Mouse (Mus musculus): ENCODE data around the gene Eefsec. TPM values are rescaled to one million over a fixed set of nuclear protein-coding genes. Genes with fewer than 3 reads are reported as not detected.
A peak's percentile ranks its signal among the peaks of the same experiment; 100 is the strongest.

Eefsec gene
- total and polyA plus RNA-seq, 3 experiments: 27.5 to 378 (median 40.7) TPM

DNA sequence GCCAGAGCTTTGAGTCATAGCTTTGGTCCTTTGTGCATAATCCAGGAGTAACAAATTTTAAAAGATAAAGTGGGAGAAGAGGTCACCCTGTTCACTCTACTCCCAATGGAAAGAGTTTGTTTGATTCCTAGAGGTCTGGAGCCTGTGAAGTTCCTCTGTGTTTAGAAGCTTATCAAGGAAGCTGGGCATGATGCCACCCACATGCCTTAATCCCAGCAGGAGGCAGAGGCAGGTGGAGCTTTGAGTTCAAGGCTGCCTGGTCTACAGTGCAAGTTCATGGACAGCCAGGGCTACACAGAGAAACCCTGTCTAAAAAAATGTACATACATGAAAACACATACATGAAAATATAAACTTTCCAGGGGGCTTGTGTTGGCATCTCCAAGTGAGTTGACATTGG is 37.6 kb upstream of the Eefsec start:
- no peak for DNase-seq (ENCODE audit: low read depth, low spot score)
- H3K27ac ChIP-seq (ENCODE audit: control insufficient read depth, low read depth, low read length): no peak overlapping the region
- H3K4me3 ChIP-seq (ENCODE audit: control insufficient read depth in 1 of 2, insufficient read depth in 1 of 2, low read depth in 2 of 2, low read length in 2 of 2): no peak overlapping the region
- peaks cover 3 to 15% of the 10 kb centered on the region in 2 experiments for H3K36me3 ChIP-seq (ENCODE audit: control insufficient read depth in 1 of 2, insufficient read depth in 2 of 2, low read length in 2 of 2)
- H3K79me2 ChIP-seq (ENCODE audit: control insufficient read depth, insufficient read depth, low read length, poor library complexity): no peaks in the 10 kb centered on the region; the same call in 1 of the 2 replicates
- H3K27me3 ChIP-seq (ENCODE audit: control insufficient read depth in 1 of 2, insufficient read depth in 2 of 2, low read length in 2 of 2): no peaks in the 10 kb centered on the region
- H3K9ac ChIP-seq (ENCODE audit: control insufficient read depth, low read depth, low read length, poor library complexity, severe bottlenecking): no peak overlapping the region
- TF ChIP-seq MYC (IDR thresholded peaks at IDR 0.05; ENCODE audit: low read depth, low read length) (no peak), ELF1 (IDR thresholded peaks at IDR 0.05; ENCODE audit: low read depth, low read length) (no peak), ETS1 (IDR thresholded peaks at IDR 0.05; ENCODE audit: low read depth, low read length) (no peak), MXI1 (IDR thresholded peaks at IDR 0.05; ENCODE audit: low read depth, low read length) (no peak), GABPA (IDR thresholded peaks at IDR 0.05; ENCODE audit: low read depth, low read length) (no peak), SIN3A (IDR thresholded peaks at IDR 0.05; ENCODE audit: low read length) (no peak), ZC3H11A (IDR thresholded peaks at IDR 0.05; ENCODE audit: low read depth, low read length) (no peak), CHD1 (IDR thresholded peaks at IDR 0.05; ENCODE audit: low read depth, low read length) (no peak), USF1 (IDR thresholded peaks at IDR 0.05; ENCODE audit: low read depth, low read length) (no peak), ZNF384 (IDR thresholded peaks at IDR 0.05; ENCODE audit: low read depth, low read length) (no peak), MEF2A (IDR thresholded peaks at IDR 0.05; ENCODE audit: extremely low read depth, insufficient replicate concordance, low read depth, low read length, poor library complexity, severe bottlenecking) (no peak), POLR2AphosphoS5 (IDR thresholded peaks at IDR 0.05; ENCODE audit: borderline replicate concordance, low read depth, low read length) (no peak), RAD21 (IDR thresholded peaks at IDR 0.05; ENCODE audit: low read depth, low read length) (no peak), JUND (IDR thresholded peaks at IDR 0.05; ENCODE audit: low read depth, low read length) (no peak), MAFK (IDR thresholded peaks at IDR 0.05; ENCODE audit: borderline replicate concordance, low read depth, low read length) (no peak), ZKSCAN1 (IDR thresholded peaks at IDR 0.05; ENCODE audit: low read depth, low read length) (no peak), POLR2AphosphoS2 (IDR thresholded peaks at IDR 0.05; ENCODE audit: low read length) (no peak), HCFC1 (IDR thresholded peaks at IDR 0.05; ENCODE audit: low read depth, low read length) (no peak), E2F4 (IDR thresholded peaks at IDR 0.05; ENCODE audit: borderline replicate concordance, low read depth, low read length) (no peak), MAX (IDR thresholded peaks at IDR 0.05; ENCODE audit: low read length) (no peak)
- peaks cover 0 to 2% of the 10 kb centered on the region in 2 experiments; a peak in 2 of 4 replicates for H3K4me1 ChIP-seq (ENCODE audit: control insufficient read depth in 1 of 2, insufficient read depth in 2 of 2, low read length in 2 of 2)
- no peaks in the 10 kb centered on the region for H3K9me3 ChIP-seq (replicated peaks; ENCODE audit: insufficient read depth, low read length)

DNA sequence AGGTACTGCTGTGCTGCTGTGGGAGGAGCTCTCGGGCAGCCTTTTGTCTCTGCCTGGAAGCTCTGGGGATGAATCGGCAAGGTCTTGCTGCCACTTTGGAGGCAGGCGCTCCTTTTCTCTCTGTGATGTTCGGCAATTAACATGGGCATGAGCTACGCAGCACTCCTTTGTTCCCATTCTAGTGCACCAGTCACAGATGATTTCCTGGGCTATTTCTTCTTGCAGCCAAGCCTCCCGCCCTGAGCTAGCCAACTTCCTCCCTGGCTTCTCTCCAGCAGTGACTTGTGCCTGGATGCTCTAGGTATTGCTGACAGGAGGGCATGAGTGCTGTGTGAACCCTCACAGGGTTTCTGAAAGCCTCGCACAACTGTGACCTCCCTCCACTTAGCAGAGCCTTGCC is 36.8 kb upstream of the Eefsec start:
- peak; percentile 37 for DNase-seq (ENCODE audit: low read depth, low spot score)
- no peaks in the 10 kb centered on the region for H3K27me3 ChIP-seq (ENCODE audit: control insufficient read depth in 1 of 2, insufficient read depth in 2 of 2, low read length in 2 of 2)
- peaks cover 0 to 2% of the 10 kb centered on the region in 2 experiments; a peak in 2 of 4 replicates for H3K4me1 ChIP-seq (ENCODE audit: control insufficient read depth in 1 of 2, insufficient read depth in 2 of 2, low read length in 2 of 2)
- no peak overlapping the region for H3K9ac ChIP-seq (ENCODE audit: control insufficient read depth, low read depth, low read length, poor library complexity, severe bottlenecking)
- H3K27ac ChIP-seq (ENCODE audit: control insufficient read depth, low read depth, low read length): no peak overlapping the region
- TF ChIP-seq MEF2A (IDR thresholded peaks at IDR 0.05; ENCODE audit: extremely low read depth, insufficient replicate concordance, low read depth, low read length, poor library complexity, severe bottlenecking): no peak
- no peak for TF ChIP-seq RAD21 (IDR thresholded peaks at IDR 0.05; ENCODE audit: low read depth, low read length)
- peaks cover 3 to 19% of the 10 kb centered on the region in 2 experiments for H3K36me3 ChIP-seq (ENCODE audit: control insufficient read depth in 1 of 2, insufficient read depth in 2 of 2, low read length in 2 of 2)
- H3K9me3 ChIP-seq (replicated peaks; ENCODE audit: insufficient read depth, low read length): no peaks in the 10 kb centered on the region
- H3K4me3 ChIP-seq (ENCODE audit: control insufficient read depth in 1 of 2, insufficient read depth in 1 of 2, low read depth in 2 of 2, low read length in 2 of 2): no peak overlapping the region
- H3K79me2 ChIP-seq (ENCODE audit: control insufficient read depth, insufficient read depth, low read length, poor library complexity): no peaks in the 10 kb centered on the region; the same call in 1 of the 2 replicates
